Mouse (Mus musculus): ENCODE measurements around the gene Slc43a2.

Slc43a2 gene

DNA sequence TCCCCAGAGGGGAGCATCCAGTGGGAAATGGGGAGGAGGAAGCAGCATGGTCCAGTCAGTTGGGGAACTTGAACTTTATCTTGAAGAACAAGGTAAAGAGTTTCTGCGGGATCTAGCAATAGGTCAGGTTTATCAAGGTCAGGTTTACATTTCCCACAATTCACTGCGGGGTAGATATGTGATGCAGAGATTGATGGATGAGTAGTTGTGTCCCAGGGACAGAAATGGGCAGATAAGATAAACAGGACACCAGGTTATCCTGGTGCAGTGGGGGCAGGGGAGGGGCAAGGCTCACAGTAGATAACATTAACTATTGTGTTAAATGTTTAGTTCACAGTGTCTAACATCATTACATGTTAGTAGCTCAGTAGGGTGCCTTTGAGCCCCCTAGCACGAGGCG lies 1.7 kb upstream of the Slc43a2 start:
- no peak for DNase-seq (ENCODE audit: low spot score in 2 of 2)

DNA sequence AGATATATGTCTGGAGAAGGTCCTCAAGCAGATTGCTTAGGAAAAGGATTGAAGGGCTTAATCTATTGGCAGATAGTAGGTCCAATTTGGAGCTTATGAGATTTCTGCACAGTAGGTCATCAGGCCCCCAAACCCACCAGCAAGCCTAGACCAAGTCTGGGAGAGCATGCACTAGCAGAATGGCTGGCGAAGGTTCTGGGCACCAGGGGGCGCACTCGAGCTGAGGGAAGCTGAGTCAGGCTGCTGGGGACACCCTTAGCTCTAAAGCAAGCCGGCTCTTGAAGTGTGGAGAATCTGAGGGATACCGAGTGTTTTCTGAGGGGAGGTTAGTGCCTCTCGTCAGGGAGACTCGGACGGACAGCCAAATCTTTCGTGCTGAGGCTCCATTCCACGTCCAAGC lies 1.2 kb upstream of the Slc43a2 start:
- DNase-seq (ENCODE audit: low spot score in 2 of 2) = peak; percentile 88 to 99

DNA sequence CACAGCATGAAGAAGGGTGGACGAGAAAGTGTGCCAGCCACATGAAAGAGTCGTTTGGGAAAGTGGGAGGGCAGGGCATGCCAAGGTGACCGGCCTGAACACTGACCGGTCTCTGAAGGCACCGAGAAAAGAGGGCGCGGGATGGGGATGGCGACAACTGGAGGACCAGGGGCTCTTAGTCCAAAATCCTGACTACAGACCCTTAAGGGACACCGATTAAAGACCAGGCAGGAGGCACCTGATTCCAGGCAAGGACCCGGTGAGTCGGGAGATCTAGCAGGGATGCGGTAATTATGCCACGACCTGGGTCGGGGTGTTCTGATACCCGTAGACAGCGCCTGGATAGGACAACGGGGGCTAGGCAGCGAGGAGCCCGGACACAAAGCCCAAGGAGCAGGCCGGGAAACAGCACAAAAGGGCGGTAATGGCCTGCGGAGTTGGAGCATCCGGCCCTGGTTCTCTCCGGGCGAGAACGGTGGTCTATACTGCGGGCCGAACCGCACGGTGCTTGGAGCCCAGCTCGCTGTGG lies 585 bp upstream of the Slc43a2 start:
- DNase-seq (ENCODE audit: low spot score in 2 of 2) = peak in 1 of 2 experiments; percentile 37

DNA sequence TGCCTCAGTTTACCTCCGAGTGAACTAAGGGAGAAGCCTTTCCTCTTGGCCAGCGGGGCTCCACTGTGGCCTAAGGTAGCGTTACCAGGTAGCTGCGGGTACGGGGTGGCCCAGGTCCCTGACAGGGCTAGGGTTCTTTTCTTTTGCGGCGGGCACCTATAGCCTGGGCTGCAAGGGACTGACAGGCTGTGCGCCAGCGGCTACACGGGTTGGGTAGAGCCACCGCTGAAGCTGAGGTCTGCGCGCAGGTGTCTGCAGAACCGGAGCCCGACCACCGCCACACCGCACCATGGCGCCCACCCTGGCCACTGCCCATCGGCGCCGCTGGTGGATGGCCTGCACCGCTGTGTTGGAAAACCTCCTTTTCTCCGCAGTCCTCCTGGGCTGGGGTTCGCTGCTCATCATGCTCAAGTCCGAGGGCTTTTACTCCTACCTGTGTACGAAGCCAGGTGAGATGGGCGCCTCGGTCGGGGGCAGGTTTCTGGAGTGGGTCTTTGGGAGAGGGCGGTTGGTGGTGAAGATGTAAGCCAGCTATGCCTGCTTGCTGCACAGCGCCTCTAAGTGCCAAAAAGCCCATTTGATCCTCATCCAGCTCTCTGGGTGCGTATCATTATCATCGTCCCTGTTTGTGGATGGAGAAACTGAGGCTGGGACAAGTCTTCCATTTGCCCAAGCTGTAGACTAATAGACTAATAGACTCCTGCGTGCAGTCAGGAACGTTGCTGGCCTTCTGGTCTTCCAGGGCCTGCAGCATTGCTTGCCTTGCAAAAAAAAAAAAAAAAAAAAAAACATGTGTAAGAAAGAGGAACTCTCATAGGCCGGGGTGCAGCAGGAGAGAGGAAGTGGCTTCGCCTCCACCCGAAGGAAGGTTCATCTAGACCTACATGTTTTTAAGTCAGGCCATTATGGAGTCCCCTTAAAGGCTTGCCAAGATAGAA lies 1.1 kb downstream of the Slc43a2 start:
- DNase-seq (ENCODE audit: low spot score in 2 of 2) = peak in 1 of 2 experiments; percentile 44

DNA sequence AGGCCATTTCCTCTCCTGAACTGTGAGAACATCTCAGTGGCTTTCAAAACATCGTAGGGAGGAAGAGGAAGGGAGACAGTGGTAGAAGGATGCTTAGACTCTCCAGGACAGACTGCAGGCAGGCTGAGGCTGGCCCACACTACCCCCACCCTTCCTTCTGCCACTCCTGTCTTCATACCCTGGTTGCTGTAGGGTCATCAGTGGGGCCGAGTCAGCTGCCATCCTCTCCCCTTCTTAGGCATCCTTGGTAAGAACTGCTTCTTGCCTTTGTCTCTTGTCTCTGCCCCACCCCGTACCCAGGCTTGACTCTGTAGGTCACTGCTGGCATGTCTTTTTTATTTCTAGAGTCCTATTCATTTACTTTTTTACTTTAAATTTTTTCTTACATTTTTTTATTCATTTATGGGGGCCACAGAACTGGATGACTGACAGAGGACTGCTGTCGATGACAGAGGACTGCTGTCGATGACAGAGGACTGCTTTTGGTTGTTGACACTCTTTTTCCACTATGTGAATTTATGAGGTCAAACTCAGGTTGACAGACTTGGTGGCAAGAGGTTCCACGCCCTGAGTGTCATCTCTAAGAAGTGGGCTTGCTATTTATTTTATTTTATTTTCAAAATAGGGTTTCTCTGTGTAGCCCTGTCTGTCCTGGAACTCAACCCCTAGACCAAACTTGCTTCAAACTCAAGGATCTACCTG lies 2.0 kb downstream of the Slc43a2 start:
- DNase-seq (ENCODE audit: low spot score in 2 of 2) = no peak

DNA sequence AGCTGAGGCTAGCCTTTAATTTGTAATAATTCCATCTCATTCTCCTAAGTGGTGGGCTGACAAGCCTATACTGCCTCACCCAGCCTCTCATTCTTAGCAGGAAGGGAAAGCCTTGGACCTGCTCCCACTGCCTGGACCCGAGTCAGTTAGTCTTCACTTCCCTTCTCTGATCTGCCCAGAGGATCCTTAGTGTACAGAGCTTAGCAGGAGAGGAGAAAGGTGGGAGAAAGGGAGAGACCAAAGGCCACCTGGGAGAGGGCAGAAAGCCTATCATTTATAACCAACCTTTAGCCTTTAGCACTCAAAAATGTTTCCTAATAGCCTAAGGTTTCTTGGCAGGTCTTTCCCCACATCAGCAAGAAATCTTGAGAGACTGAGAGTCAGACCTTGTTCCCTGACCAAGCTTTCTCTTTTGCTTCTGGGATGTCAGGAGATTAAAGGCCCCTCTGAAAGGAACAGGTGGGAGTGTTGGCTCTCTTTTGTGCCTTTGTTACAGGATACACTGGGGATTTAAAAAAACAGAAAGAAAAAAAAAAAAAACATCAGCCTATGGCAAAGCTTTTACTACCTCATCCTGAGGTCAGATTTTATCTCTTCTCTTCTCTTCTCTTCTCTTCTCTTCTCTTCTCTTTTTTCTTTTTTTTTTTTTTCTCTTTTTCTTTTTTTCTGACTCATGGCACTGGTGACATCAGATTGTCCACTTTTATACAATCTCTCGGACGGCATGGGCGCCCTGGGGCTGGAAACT lies 3.0 kb downstream of the Slc43a2 start:
- no peak for DNase-seq (ENCODE audit: low spot score in 2 of 2)

DNA sequence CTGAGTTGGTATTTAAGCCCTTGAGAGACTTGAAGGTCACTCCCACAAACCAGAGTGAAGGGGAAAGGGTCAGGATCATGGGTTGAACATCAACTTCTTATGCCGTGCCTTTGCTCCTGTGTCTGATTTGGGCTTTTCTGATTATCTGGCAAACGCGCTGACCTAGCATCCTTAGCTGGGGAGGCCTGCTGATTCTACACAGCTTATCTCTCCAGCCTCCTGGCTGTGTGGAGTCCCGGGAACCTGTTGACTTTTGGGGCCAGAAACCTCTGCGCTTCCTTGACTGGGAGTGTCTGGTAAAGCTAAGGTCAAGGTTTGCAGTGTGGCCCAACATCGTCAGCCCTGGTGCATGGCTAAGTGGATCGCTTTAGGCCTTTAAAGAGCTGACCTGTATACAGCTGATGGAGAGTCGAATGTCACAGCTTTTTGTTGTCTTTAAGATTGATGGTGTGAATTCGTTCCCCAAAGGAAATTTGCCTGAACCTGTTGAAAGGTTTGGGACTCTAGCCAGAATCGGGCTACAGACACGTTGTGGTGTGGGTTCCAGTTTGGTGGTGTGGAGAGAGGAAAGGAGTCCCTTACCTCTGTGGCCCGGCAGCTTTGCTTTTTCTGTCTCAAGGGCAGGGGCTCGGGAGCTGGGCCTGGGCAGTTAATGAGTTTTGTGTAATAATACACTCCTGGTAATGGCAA lies 3.8 kb downstream of the Slc43a2 start:
- DNase-seq (ENCODE audit: low spot score in 2 of 2) = no peak

DNA sequence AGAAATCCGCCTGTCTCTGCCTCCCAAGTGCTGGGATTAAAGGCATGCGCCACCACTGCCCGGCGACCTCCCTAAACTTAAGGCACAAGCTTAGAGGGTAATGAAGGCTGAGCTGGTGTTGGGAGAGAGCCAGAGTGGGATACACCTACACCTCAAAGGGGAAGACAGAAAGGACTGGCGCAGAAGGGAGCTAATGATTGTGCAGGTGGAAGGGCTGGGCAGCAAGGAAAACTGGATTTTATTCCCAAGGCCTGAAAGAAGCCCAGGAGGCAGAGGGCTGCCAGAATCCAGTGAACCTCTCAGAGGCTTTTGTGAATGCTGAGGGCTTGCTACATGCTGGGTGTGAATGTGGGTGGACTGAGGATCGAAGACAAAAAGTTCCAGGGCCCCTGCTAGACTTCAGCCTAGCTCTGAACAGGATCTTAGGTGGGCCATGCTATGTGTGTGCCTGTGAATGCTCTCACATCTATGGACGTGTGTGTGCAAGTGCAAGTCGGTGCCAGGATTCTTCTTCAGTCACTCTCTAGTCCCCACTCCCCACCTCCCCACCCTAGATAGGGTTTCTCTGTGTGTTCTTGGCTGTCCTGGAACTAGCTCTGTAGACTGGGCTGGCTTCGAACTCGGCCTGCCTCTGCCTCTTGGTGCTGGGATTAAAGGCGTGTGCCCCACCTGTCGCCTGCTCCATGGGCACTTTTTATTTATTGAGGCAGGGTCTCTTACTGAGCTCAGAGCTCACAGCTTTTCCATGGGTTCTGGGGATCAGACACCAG lies 4.9 kb downstream of the Slc43a2 start:
- no peak for DNase-seq (ENCODE audit: low spot score in 2 of 2)

DNA sequence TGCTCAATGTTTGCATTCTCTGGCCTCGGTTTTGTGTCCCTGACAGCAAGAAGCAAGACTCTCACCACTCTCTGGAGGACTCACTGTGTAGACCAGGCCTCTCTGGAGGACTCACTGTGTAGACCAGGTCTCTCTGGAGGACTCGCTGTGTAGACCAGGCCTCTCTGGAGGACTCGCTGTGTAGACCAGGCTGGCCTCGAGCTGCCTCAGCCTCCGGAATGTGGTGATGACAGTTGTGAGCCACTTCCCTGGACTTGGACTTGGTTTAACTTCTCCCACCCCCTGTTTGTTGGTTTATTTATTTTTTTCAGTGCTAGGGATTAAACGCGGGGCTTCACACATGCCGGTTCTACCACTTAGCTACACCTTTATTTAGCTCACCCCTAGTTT lies 5.5 kb downstream of the Slc43a2 start:
- no peak for DNase-seq (ENCODE audit: low spot score in 2 of 2)

DNA sequence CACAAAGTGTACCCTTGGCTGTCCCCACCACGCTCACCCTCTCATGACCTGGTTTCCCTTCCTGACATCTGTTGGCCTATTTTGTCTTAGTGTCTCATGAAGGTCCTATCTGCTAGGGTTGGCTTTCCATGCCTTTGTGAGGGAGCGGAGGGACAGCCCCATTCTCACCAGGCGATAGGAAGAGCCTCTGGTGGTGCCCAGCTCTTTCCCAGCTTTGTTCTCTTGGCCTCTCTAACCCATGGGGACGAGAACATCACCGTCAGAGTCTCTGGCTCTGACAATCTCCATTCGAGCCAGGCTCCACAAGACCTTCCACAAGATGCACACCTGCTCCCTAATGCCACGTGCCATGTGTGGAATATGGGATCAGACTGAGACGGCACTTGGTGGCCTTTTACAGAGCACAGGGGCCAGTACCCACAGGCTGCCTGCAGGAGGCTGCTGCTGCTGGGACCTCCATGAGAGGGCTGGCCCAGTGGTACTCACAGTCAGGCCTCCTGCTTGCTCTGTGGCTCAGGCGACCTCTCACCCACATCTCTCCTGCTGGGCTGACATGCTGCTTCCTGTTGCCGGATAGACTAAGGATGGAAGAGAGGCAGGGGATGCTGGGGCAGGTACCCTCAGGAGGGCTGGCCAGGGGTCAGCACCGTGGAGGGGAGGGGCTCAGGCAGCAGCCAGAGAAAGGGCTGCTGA lies 6.1 kb downstream of the Slc43a2 start:
- no peak for DNase-seq (ENCODE audit: low spot score in 2 of 2)

DNA sequence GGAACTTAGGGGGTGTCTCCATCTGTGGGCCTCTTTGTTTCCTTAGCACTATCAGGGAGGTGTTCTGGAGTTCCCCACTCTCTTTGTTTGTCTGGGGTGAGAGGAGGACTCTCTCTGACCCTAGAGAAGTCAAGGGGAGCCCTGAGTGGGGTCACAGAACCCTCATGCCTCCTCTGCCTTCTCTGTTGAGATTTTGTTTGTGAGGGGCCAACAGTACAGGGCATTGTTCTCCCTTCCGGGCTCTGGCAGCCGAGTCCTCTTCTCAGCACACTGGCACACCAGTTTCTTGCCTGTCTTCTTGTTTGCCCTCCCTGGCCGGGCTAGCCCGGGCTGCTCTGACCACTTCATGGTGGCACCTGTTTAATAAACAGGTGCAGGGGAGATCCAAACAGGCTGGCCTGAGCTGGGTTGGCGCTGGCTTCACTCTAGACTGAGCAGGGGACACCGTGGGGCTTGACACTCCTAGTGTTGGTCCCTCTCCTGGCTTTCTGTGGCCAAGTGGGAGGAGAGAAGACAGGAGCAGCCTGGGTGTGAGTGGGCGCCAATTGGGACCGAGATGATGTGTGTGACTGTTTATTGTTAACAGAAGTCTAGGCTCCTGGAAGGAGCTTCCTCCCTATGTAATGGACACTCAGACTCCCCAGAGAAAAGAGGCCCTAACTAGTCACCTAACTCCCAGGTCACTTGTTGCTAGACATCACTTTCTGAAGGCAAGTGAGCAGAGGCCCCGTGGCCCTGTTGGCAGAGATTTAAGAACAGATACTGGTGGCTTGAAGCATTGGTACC lies 6.9 kb downstream of the Slc43a2 start:
- DNase-seq (ENCODE audit: low spot score in 2 of 2) = no peak

DNA sequence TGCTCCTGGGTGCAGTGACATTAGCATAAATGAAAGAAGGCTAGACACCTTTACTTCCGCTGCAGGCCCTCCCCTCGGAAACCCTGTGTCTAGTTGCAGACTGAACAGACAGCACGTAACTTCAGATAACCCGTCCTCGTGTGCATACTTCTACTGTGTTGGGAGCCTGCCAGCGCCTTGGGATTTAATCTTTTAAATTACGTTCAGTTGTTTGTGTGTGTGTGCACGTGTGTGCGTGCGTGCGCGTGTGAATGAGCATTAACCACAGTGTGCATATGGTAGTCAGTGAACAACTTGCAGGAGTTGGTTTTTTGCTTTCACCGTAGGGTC lies 7.4 kb downstream of the Slc43a2 start:
- no peak for DNase-seq (ENCODE audit: low spot score in 2 of 2)

DNA sequence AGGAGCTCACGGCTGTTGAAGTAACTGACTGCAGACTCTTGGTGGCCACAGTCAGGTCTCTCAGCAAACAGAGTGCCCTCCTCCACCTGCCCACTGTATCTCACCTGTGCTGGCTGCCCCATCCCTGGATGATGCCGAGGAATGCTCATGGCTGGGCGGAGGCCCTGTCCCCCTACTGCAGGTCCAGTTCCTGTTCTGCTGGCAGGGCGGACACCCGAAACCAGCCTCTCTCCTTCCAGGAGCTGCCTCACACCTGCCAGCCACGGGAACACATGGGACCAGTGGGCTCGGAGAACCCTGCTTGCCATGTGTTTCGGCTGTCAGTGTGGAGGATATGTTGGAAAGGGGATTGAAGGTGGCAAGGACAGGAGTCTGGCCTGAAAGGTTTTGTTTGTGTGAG lies 8.7 kb downstream of the Slc43a2 start:
- no peak for DNase-seq (ENCODE audit: low spot score in 2 of 2)

DNA sequence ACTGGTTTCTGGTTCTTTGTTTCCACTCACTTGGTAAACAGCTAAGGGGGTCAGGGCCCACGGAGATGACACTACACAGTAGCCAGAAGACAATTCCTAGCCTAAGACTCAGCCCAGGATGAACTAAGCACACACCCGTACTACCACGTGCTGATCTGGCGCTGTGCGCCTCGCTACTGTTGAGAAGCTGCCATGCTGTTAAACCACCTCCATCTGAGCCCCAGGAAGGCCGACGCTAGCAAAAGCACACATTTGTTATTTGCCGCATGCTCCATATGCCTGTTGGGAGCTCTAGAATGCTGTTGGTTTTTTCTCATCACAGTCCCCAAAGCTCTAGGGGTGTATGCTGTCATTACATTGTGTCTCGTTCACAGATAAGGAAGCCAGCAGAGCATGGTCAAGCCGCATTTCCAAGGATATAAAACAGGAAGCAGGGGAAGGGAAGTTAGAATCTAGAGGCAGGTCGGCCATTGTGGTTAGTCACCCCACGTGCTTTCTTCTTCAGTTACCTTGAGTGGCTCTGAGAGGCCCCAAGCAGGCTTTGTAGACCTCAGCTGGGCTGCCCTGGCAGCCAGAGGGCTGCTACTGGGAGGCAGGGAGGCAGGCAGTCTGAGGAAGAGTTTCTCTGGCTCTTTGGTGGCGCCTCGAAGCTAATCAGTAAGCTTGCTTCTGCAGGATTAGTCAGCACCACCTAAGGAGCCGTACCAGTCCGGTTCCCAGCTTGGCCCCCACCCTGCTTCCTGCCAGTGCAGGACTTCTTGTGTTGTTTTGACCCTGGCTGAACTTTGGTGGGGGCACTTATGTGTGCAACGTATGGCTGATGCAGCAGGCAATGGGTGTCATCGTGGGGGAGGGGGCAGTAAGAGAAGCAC lies 9.5 kb downstream of the Slc43a2 start:
- DNase-seq (ENCODE audit: low spot score in 2 of 2) = no peak

DNA sequence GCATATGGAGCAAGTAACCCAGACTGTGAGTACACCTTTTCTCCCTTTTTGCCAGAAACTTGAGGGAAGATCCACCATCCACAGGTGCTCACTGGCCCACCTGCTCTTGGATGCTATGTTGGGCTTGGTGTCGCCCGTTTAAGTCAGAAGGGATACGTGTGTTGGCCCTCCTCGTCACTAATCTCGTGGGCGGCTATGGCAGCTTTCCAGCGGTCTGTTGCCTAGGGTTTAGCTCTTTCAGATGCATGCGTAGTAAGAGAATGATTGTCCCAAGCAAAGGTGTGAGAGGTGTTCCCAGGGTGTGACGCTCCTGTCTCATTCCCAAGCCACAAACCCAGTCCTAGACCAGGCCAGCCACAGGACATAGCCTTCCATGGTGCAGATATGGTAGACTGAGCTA lies 13.2 kb downstream of the Slc43a2 start:
- no peak for DNase-seq (ENCODE audit: low spot score in 2 of 2)

DNA sequence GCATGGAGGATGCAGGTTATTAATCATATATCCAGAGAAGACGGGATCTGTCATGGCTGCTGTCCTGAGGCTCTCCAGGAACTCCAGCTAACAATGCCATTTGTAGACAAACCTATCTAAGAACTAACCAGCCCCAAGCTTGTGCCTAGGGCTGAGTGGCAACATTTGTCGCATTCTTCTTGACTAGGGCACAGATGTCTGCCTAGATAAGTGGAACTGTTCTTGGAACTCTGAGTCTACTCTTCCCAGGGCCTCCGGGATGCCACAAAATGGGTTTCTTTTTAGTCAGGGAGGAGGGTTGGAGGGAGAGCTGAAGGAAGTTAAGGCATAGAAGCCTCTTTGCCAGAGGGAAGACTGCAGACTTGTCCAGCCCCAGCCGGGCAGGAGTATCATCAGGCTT lies 14.6 kb downstream of the Slc43a2 start:
- DNase-seq (ENCODE audit: low spot score in 2 of 2) = no peak

DNA sequence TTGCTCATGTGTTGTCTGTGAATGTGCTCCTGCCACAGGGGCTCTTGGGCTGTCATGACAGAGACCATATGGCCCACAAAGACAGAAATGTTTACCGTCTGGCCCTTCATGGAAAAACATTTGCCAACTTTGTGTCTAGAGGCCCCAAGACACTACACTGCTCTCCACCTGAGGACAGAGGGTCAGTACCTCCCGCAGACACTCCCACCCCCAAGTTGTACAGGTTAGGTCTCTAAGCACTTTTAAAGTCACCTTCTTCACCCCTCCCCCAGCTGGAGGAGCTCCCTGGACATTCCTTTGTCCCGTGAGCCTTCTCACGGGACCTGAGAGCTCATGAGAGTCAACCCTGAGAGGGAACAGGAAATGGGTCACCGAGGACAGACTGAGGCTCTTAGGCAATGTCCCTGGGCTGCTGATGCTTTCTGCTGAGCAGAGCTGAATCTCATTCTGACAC lies 18.2 kb downstream of the Slc43a2 start:
- no peak for DNase-seq (ENCODE audit: low spot score in 2 of 2)

DNA sequence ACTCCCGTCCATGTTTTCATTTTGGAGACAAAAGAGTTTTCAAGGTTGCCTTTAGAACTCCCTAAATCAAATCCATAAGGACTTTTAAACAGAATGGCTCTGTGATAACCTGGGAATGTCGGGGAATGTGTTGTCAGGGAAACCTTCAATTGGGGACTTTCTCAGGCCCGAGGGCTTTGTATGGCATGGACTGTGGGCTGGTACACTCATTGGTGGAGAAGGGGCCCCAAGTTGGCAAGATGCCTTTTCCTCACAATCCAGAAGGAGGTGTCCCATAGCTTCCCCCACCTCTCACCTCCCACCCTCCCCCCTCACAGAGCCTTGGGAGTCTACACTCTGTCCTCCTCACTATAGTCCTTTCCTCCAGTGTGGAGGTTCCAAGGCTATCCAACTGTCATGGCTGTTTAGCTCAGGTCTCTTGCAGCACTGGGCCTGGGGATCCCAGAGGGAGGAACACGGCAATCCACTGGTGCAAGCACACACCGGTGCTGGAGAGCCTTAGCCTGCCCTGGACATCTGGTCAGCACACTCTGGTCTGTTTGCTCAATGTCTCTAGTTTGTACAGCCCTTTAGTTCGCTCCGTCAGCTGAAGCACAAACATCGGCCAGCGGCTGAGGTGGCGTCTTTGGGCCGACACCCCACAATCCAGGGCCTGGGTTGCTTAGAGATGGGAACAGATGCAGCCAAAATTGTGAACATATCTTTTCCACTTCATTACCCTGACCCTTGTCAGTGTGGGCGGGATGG lies 18.9 kb downstream of the Slc43a2 start:
- no peak for DNase-seq (ENCODE audit: low spot score in 2 of 2)

Measured in frontal cortex, postnatal 14 days (tissue).